Mouse (Mus musculus): ENCODE results near the gene Crybb2. TPM values are rescaled to one million over a fixed set of nuclear protein-coding genes. Genes with fewer than 3 reads are reported as not detected.
A peak's percentile ranks its signal among the peaks of the same experiment; 100 is the strongest.

Gene Crybb2
- total and polyA plus RNA-seq, 2 experiments from 2014 or later = not detected

GRCm38 (mm10) chr5:113038601-113039000 is 31.3 kb downstream of the Crybb2 start:
- no peak overlapping the region for H3K4me3 ChIP-seq (ENCODE audit: low read depth, low read length)
- no peak overlapping the region for H3K27ac ChIP-seq (ENCODE audit: low read depth, low read length)
- no peak overlapping the region for H3K9ac ChIP-seq (replicated peaks; ENCODE audit: low read length, poor library complexity, severe bottlenecking)
- H3K36me3 ChIP-seq (ENCODE audit: insufficient read depth, low read length) = no peaks in the 10 kb centered on the region
- no peak for ATAC-seq (ENCODE audit: low FRiP score)
- H3K27me3 ChIP-seq (ENCODE audit: insufficient read depth, low read length) = no peaks in the 10 kb centered on the region
- no peak for DNase-seq (ENCODE audit: low spot score)
- 76% methylated on average over 6 of the region's 6 CpGs for WGBS
- no peak overlapping the region for H3K4me2 ChIP-seq (ENCODE audit: low read depth, low read length, poor library complexity, severe bottlenecking)
- TF ChIP-seq CTCF (IDR thresholded peaks at IDR 0.05) = no peak
- H3K4me1 ChIP-seq (ENCODE audit: insufficient read depth, low read length) = no peaks in the 10 kb centered on the region; the same call in 1 of the 2 replicates
- H3K9me3 ChIP-seq (ENCODE audit: low read length) = no peaks in the 10 kb centered on the region

GRCm38 (mm10) chr5:113035094-113036047 is 34.5 kb downstream of the Crybb2 start:
- Histone ChIP-seq H3K4me2 (ENCODE audit: low read depth, low read length, poor library complexity, severe bottlenecking) (no peak overlapping the region), H3K9me3 (ENCODE audit: low read length) (no peaks in the 10 kb centered on the region), H3K27ac (ENCODE audit: low read depth, low read length) (peak overlapping the region; percentile 43), H3K4me1 (ENCODE audit: insufficient read depth, low read length) (peaks cover 8% of the 10 kb centered on the region; the same call in 1 of the 2 replicates), H3K9ac (replicated peaks; ENCODE audit: low read length, poor library complexity, severe bottlenecking) (no peak overlapping the region), H3K27me3 (ENCODE audit: insufficient read depth, low read length) (no peaks in the 10 kb centered on the region), H3K36me3 (ENCODE audit: insufficient read depth, low read length) (no peaks in the 10 kb centered on the region), H3K4me3 (ENCODE audit: low read depth, low read length) (no peak overlapping the region)
- no peak for ATAC-seq (ENCODE audit: low FRiP score)
- no peak for TF ChIP-seq CTCF (IDR thresholded peaks at IDR 0.05)
- DNase-seq (ENCODE audit: low spot score) = no peak
- WGBS = 57% methylated on average over 10 of the region's 10 CpGs

- H3K27ac ChIP-seq (ENCODE audit: low read depth, low read length) = peak overlapping the region; percentile 47; the same call in 1 of the 2 replicates
Measured at GRCm38 (mm10) chr5:113031201-113031754, 38.6 kb downstream of the Crybb2 start.

GRCm38 (mm10) chr5:113030082-113030481 is 39.8 kb downstream of the Crybb2 start:
- 76% methylated on average over 3 of the region's 3 CpGs for WGBS
- Histone ChIP-seq H3K4me2 (ENCODE audit: low read depth, low read length, poor library complexity, severe bottlenecking) (no peak overlapping the region), H3K9me3 (ENCODE audit: low read length) (no peaks in the 10 kb centered on the region), H3K36me3 (ENCODE audit: insufficient read depth, low read length) (no peaks in the 10 kb centered on the region), H3K27ac (ENCODE audit: low read depth, low read length) (no peak overlapping the region), H3K27me3 (ENCODE audit: insufficient read depth, low read length) (no peaks in the 10 kb centered on the region), H3K9ac (replicated peaks; ENCODE audit: low read length, poor library complexity, severe bottlenecking) (no peak overlapping the region), H3K4me1 (ENCODE audit: insufficient read depth, low read length) (peaks cover 8% of the 10 kb centered on the region; the same call in 1 of the 2 replicates), H3K4me3 (ENCODE audit: low read depth, low read length) (no peak overlapping the region)
- ATAC-seq (ENCODE audit: low FRiP score) (no peak), DNase-seq (ENCODE audit: low spot score) (peak; percentile 71)
- no peak for TF ChIP-seq CTCF (IDR thresholded peaks at IDR 0.05)

More at GRCm38 (mm10) chr5:113031201-113031754, 38.6 kb downstream of the Crybb2 start:
- no peaks in the 10 kb centered on the region for H3K36me3 ChIP-seq (ENCODE audit: insufficient read depth, low read length)
- WGBS = 26% methylated on average over 15 of the region's 15 CpGs
- ATAC-seq (ENCODE audit: low FRiP score) (0 out of 2 replicates have a peak, but pooled peaks have one; percentile 34), DNase-seq (ENCODE audit: low spot score) (peak; percentile 71)
- peaks cover 8% of the 10 kb centered on the region; the same call in 1 of the 2 replicates for H3K4me1 ChIP-seq (ENCODE audit: insufficient read depth, low read length)
- H3K9ac ChIP-seq (replicated peaks; ENCODE audit: low read length, poor library complexity, severe bottlenecking) = no peak overlapping the region
- no peaks in the 10 kb centered on the region for H3K9me3 ChIP-seq (ENCODE audit: low read length)
- no peaks in the 10 kb centered on the region for H3K27me3 ChIP-seq (ENCODE audit: insufficient read depth, low read length)
- H3K4me3 ChIP-seq (ENCODE audit: low read depth, low read length) = no peak overlapping the region
- H3K4me2 ChIP-seq (ENCODE audit: low read depth, low read length, poor library complexity, severe bottlenecking) = 0 out of 2 replicates have a peak overlapping the region, but pooled peaks have one; percentile 2
- no peak for TF ChIP-seq CTCF (IDR thresholded peaks at IDR 0.05)

- Histone ChIP-seq H3K27me3 (ENCODE audit: insufficient read depth, low read length) (no peaks in the 10 kb centered on the region), H3K4me1 (ENCODE audit: insufficient read depth, low read length) (peaks cover 12% of the 10 kb centered on the region; the same call in 1 of the 2 replicates), H3K9ac (replicated peaks; ENCODE audit: low read length, poor library complexity, severe bottlenecking) (no peak overlapping the region), H3K27ac (ENCODE audit: low read depth, low read length) (no peak overlapping the region), H3K9me3 (ENCODE audit: low read length) (no peaks in the 10 kb centered on the region), H3K36me3 (ENCODE audit: insufficient read depth, low read length) (no peaks in the 10 kb centered on the region), H3K4me3 (ENCODE audit: low read depth, low read length) (no peak overlapping the region), H3K4me2 (ENCODE audit: low read depth, low read length, poor library complexity, severe bottlenecking) (no peak overlapping the region)
- 91% methylated on average over 5 of the region's 5 CpGs for WGBS
- ATAC-seq (ENCODE audit: low FRiP score) (no peak), DNase-seq (ENCODE audit: low spot score) (no peak)
- no peak for TF ChIP-seq CTCF (IDR thresholded peaks at IDR 0.05)
Measured at GRCm38 (mm10) chr5:113026706-113027105, 43.2 kb downstream of the Crybb2 start.

All from midbrain, postnatal 0 days (tissue).